Mouse (Mus musculus): ENCODE data around the gene Ccdc88a.
"Not testable (repeated sequence)": the region's sequence is repeated elsewhere in the genome, so short reads cannot be mapped to it uniquely, and the experiment has no call there.

DNA sequence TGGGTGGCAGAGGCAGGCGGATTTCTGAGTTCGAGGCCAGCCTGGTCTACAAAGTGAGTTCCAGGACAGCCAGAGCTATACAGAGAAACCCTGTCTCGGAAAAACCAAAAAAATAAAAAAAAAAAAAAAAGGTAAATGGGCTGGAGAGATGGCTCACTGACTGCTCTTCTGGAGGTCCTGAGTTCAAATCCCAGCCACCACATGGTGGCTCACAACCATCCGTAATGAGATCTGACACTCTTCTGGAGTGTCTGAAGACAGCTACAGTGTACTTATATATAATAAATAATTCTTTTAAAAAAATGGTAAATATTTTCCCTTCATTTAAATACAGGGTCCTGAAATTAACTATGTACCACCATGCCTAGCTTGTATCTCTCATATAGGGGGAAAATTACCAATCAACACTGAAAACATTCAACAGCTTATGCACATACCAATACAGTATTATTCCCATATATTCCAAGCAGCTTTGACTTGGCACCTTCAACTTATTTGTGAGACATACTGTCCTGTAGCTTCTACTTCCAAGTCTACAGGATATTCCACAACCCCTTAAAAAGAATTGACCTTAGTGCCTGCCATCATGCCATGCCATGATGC is 171.8 kb downstream of the Ccdc88a start:
- TF ChIP-seq GATA1, TAL1 (IDR thresholded peaks at IDR 0.05; ENCODE audit: low read length): not testable (repeated sequence)

Measured in erythroblast, embryonic 14.5 days (primary cell).